Mouse (Mus musculus): Measurements from ENCODE around the gene Irgm2.
"Not testable (repeated sequence)": the region's sequence is repeated elsewhere in the genome, so short reads cannot be mapped to it uniquely, and the experiment has no call there.

GRCm38 (mm10) chr11:58215049-58215430 is 15.6 kb downstream of the Irgm2 start:
- TF ChIP-seq CTCF (IDR thresholded peaks at IDR 0.05; ENCODE audit: borderline replicate concordance, insufficient read depth, low read length), result not testable (repeated sequence)
- 0 out of 2 replicates have a peak, but pooled peaks have one; percentile 25 for TF ChIP-seq POLR2A (IDR thresholded peaks at IDR 0.05; ENCODE audit: low read depth, low read length)

Data from embryonic fibroblast, embryonic 13.5 days (primary cell).